Mouse (Mus musculus) ES-Bruce4 (cell line): ENCODE results near the gene Lgals7. TPM values are rescaled to one million over a fixed set of nuclear protein-coding genes. Genes with fewer than 3 reads are reported as not detected.

Source experiments
- H3K27ac ChIP-seq: 2 replicates; pipeline ENCODE4 v1.5.1; 2012; ENCODE audit warnings: low read length, inconsistent platforms; ENCODE audit not compliant: insufficient read depth
- H3K27me3 ChIP-seq: 2 replicates; pipeline ENCODE4 v1.6.1; 2012; ENCODE audit warnings: mild to moderate bottlenecking, low read length, inconsistent platforms; ENCODE audit not compliant: control insufficient read depth, poor library complexity, insufficient read depth, severe bottlenecking
- H3K36me3 ChIP-seq: 2 replicates; pipeline ENCODE4 v1.6.1; 2012; ENCODE audit warnings: inconsistent platforms, mild to moderate bottlenecking, low read length, moderate library complexity; ENCODE audit not compliant: control insufficient read depth, poor library complexity, insufficient read depth, severe bottlenecking
- H3K4me1 ChIP-seq: one replicate; pipeline ENCODE4 v1.8.1; 2011; ENCODE audit warnings: low read length; ENCODE audit not compliant: control insufficient read depth, insufficient read depth
- H3K4me3 ChIP-seq: 2 replicates; pipeline ENCODE4 v1.5.1; 2011; ENCODE audit warnings: low read depth, mild to moderate bottlenecking, low read length
- H3K9ac ChIP-seq: 2 replicates; pipeline ENCODE4 v1.6.1; 2012; ENCODE audit warnings: low read depth, mild to moderate bottlenecking, inconsistent platforms; ENCODE audit not compliant: poor library complexity, severe bottlenecking
- H3K9me3 ChIP-seq: replicated peaks from 2 replicates; pipeline ENCODE4 v1.6.1; 2012; ENCODE audit warnings: mild to moderate bottlenecking, low read length, inconsistent platforms; ENCODE audit not compliant: control insufficient read depth, poor library complexity, insufficient read depth, severe bottlenecking
- CTCF ChIP-seq: IDR thresholded peaks from one replicate; pipeline ENCODE4 v1.8.1; 2011; ENCODE audit warnings: low read depth, low read length
- EP300 ChIP-seq: IDR thresholded peaks from 2 replicates; pipeline ENCODE4 v1.6.1; 2011; ENCODE audit warnings: low read depth, low read length; ENCODE audit not compliant: insufficient read depth
- POLR2A ChIP-seq: IDR thresholded peaks from one replicate; pipeline ENCODE4 v1.8.1; 2011; ENCODE audit warnings: low read length; ENCODE audit not compliant: insufficient read depth
- polyA plus RNA-seq: library from polyadenylated mRNA; stranded (reverse); fragments of >200 nt; gene quantifications from 2 replicates; pipeline ENCODE4 v1.2.4, GENCODE M21; 2011; ENCODE audit warnings: low read depth; ENCODE audit not compliant: missing spikeins, insufficient read depth, insufficient read length

The Lgals7 gene
- polyA plus RNA-seq, 1 experiment: not detected

DNA sequence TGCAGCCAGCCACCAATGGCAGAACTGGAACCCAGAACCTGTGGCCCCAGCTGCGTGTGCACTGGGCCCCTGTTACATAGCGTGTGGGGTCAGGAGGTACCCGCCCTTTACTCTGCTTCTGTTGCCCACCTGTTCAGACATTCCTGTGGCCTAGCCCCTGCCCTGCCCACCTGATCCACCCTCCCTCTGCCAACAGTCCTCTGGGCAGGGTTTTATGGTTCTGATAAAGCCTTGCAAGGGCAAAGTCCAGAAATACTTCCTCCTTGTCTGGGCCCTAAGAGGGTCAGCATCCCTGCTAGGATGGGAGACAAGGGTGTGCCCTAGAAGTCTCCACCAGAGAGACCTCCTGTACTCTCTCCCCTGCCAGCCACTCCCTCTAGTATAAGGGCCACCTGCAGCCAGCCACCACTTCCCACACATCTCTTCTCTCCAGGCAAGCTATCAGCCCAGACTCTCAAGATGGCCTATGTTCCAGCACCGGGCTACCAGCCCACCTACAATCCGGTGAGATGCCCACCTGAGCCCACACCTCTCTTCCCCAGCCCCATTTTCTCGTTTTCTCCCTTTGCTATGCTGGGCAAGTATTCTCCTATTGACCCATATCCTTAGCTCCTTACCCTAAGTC lies 29.8 kb upstream of the Lgals7 start, which contains the start of gene Lgals4:
Gene Lgals4 (plus strand): TSS at position 132 of the 625 bp plus-strand sequence.
- H3K27me3 ChIP-seq: no peaks in the 10 kb centered on the region
- H3K4me3 ChIP-seq: no peak within 1 kb of the TSS
- no peaks in the 10 kb centered on the region for H3K4me1 ChIP-seq
- no peaks in the 10 kb centered on the region for H3K9me3 ChIP-seq
- TF ChIP-seq CTCF: no peak
- TF ChIP-seq EP300: no peak
- no peak for TF ChIP-seq POLR2A
- H3K9ac ChIP-seq: no peak within 1 kb of the TSS
- H3K36me3 ChIP-seq: no peaks in the 10 kb centered on the region; the same call in 1 of the 2 replicates
- no peak within 1 kb of the TSS for H3K27ac ChIP-seq

DNA sequence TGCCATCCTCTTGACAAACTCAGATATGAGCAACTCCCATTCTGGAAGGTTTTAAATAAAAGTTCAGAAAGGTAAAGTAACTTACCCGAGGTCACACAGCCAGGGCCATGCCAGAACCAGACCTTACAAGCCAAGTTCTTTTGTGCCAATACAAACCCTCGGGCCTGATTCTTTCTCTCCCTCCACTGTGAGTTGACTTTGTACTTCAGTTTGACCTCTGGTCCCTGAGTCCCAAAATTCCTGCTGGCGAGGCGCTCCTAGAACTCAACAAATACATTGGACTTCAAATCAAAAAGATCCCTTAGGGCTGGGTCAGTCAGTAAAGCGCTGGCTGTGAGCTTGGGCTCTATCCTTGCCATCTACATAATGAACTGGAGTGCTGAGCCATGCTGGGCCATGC lies 26.7 kb upstream of the Lgals7 start:
- Histone ChIP-seq H3K27me3 (no peaks in the 10 kb centered on the region), H3K36me3 (no peaks in the 10 kb centered on the region), H3K27ac (no peak overlapping the region), H3K4me1 (no peaks in the 10 kb centered on the region), H3K9me3 (no peaks in the 10 kb centered on the region), H3K4me3 (no peak overlapping the region), H3K9ac (no peak overlapping the region)
- TF ChIP-seq CTCF (no peak), EP300 (no peak), POLR2A (no peak)

DNA sequence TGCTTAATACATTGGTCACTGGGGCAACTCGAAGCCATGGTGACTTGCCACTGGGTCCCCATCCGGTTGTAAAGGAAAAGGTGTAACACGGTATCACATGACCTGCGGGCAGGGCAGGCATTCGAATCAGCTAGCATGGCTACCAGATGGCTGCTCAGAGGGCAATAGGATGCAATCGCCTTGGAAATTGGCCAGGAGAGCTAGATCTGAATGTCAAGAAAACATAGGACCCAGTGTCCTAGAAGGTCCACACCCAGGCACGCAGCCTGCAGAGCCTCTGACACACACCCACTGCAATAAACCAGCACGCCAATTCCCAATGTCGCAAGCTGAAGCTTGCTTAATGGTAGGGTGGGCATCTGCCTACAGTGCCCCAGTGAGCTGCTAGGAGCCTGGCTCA lies 25.3 kb upstream of the Lgals7 start:
- Histone ChIP-seq H3K27ac (no peak overlapping the region), H3K4me1 (no peaks in the 10 kb centered on the region), H3K36me3 (no peaks in the 10 kb centered on the region), H3K9ac (no peak overlapping the region), H3K9me3 (no peaks in the 10 kb centered on the region), H3K27me3 (no peaks in the 10 kb centered on the region), H3K4me3 (no peak overlapping the region)
- no peak for TF ChIP-seq POLR2A
- TF ChIP-seq CTCF: no peak
- TF ChIP-seq EP300: no peak

DNA sequence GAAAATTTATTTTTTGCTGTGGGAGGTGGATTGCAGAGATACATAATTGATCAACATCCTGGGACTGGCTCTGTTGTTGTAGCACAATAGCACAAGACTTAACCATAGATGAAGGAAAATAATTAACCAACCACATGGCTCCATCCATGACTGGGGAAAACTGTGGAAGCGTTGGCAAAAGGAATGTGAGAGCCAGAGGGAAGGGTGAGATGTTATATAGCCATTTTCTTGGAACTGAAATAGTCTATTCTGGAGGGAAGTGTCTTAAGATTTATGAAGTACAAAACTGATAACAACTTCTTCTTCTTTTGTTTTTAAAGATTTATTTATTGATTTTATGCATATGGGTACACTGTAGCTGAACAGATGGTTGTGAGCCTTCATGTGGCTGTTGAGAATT lies 16.4 kb upstream of the Lgals7 start:
- Histone ChIP-seq H3K27me3 (no peaks in the 10 kb centered on the region), H3K9me3 (no peaks in the 10 kb centered on the region), H3K9ac (no peak overlapping the region), H3K4me1 (no peaks in the 10 kb centered on the region), H3K4me3 (no peak overlapping the region), H3K36me3 (no peaks in the 10 kb centered on the region), H3K27ac (no peak overlapping the region)
- TF ChIP-seq EP300: no peak
- TF ChIP-seq POLR2A: no peak
- no peak for TF ChIP-seq CTCF

DNA sequence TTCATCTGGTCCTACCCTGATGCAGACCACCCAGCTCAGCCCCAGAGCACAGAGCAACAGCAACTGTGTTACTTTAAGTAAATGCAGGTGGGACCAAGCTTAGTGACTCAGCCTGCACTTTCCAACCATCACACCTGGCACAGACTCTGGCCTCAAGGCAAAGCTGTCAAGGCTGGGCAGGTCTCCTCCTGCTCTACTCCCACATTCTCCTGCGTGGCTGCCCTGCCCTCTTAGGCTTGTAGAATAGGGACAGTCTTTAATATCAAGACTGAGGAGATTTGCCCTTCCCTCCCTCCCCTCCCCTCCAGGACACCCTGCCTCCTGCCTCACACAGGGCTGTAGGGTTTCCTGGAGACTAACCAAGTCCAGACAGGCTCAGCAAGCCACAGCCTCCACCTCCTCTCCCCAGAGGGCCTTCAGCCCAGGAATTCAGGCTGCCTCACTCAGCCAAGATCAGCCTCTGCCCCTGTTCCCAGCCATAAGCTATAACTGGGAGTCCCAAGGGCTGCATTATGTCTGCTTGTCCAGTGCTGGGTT lies 13.9 kb upstream of the Lgals7 start:
- Histone ChIP-seq H3K4me3 (no peak overlapping the region), H3K36me3 (no peaks in the 10 kb centered on the region), H3K4me1 (no peaks in the 10 kb centered on the region), H3K27ac (no peak overlapping the region), H3K9ac (no peak overlapping the region), H3K27me3 (no peaks in the 10 kb centered on the region), H3K9me3 (no peaks in the 10 kb centered on the region)
- TF ChIP-seq POLR2A (no peak), CTCF (no peak), EP300 (no peak)

DNA sequence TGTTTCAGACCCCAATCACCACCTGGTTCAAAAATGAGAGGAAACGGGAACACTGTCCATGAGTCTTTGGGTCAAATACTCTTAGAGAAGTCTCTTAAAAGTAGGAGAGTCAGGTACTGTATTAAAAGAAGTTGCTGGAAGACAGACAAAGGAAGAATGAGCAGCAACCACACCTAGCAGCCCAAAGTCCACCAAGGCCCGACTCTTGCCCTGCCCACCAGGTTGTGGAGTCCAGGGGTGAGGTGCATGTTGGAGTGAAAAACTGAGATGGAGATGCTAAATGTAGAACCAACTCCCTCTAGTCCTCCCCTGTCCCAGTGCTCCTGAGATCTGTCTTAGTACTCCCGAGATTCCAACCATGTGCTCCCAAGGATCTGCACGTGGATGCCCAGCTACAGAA lies 13.0 kb upstream of the Lgals7 start:
- Histone ChIP-seq H3K4me3 (no peak overlapping the region), H3K27ac (no peak overlapping the region), H3K4me1 (no peaks in the 10 kb centered on the region), H3K36me3 (no peaks in the 10 kb centered on the region), H3K9me3 (no peaks in the 10 kb centered on the region), H3K9ac (no peak overlapping the region), H3K27me3 (no peaks in the 10 kb centered on the region)
- TF ChIP-seq CTCF (no peak), EP300 (no peak), POLR2A (no peak)
